Mouse (Mus musculus) embryonic stem cell, embryonic (primary cell): ENCODE results near the gene Prkn.

Experiments used
- CTCF ChIA-PET, 4 experiments: fragments of 300-600 bp in 2 of 4; fragments of 350-600 bp in 2 of 4; sonication (Branson Sonifier 250); formaldehyde crosslinking; loops; one replicate each; lab custom pipeline; 2022; ENCODE audit warnings: inconsistent platforms in 2 of 4; lab: Charles Lee
- POLR2A ChIA-PET, 4 experiments: fragments of 300-600 bp in 2 of 4; fragments of 350-600 bp in 2 of 4; sonication (Branson Sonifier 250); formaldehyde crosslinking; loops; one replicate each; lab custom pipeline; 2022; ENCODE audit warnings: antibody characterized with exemption in 4 of 4, inconsistent platforms in 1 of 4; lab: Charles Lee

Prkn gene

DNA sequence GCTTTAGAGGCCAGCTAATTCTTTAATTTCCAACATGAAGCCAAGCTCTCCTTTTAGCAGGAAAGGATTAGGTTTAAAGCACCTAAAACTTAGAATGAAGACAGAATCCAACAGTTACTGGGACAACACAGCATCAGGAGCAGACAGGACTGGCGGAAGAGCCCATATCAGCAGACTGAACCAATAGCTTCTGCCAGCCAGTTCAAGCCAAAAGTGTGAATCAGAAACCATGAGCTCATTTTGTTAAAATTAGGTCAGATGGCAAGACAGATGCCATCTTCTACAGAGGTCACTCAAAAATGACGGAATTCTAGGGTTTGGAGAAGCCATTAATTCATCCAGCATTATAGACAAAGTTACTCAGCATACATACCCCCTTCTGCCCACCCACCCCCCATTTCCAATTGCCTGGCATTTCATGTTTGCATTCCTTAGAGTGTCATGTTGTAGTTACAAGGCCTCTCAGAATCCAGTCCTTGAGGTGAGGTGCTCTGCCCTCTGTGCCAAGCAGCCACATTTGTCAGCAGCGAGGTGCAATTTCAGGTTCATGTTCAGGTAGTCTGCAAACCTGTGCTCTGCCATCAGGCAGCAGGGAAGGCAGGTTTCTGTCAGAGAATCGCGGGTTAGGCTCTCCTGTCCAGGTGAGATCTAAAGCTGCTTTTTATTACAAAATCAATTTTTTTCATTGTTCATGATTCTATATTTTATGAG lies 1041.1 kb downstream of the Prkn start:
- CTCF ChIA-PET: no interaction called here
- POLR2A ChIA-PET: interaction anchor here in 1 of 4 experiments (1.0 to 1.1 kb wide), 2 partner anchors 16 to 18 kb away, joined by 3 read pairs; no protein-coding TSS in a partner anchor

DNA sequence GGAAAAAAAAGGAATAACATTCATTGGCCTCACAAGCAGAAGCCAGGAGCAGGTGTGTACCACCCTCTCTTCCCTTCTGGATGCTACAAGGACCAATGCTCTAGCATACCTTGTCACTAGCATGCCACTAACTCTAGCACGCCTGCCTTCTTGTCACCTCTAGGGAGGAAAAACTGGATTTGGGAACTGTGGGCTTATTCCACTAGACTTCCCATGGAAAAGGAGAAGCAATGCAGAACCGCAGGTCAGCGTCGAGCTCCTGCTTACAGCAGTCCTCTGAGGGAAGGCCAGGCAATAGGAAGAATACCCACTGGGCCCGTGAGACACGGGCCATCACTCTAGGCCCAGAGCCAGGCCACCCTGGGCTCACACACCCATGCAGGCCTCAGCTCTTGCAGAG lies 1045.4 kb downstream of the Prkn start:
- CTCF ChIA-PET: no interaction called here
- POLR2A ChIA-PET: no interaction called here

- POLR2A ChIA-PET: interaction anchor here in 1 of 4 experiments (0.6 kb wide), 1 partner anchor 1562 kb away, joined by 5 read pairs; no protein-coding TSS in a partner anchor
- CTCF ChIA-PET: interaction anchor here in 1 of 4 experiments (0.6 kb wide), 1 partner anchor 169 kb away, joined by 3 read pairs; no protein-coding TSS in a partner anchor
These were observed 1046.8 kb downstream of the Prkn start for GRCm38 (mm10) chr17:11886963-11887362.

- ChIA-PET CTCF (interaction anchor here in 1 of 4 experiments (1.2 kb wide), 1 partner anchor 65 kb away, joined by 3 read pairs; no protein-coding TSS in a partner anchor), POLR2A (interaction anchor here in 1 of 4 experiments (0.6 kb wide), 1 partner anchor 42 kb away, joined by 10 read pairs; no protein-coding TSS in a partner anchor)
These were observed 1047.5 kb downstream of the Prkn start for GRCm38 (mm10) chr17:11887591-11888205.

GRCm38 (mm10) chr17:11888806-11889205 lies 1048.6 kb downstream of the Prkn start:
- ChIA-PET CTCF (interaction anchor here in 2 of 4 experiments (0.6 to 0.7 kb wide), 2 partner anchors 25 to 64 kb away, joined by 3 to 8 read pairs; no protein-coding TSS in a partner anchor), POLR2A (no interaction called here)

GRCm38 (mm10) chr17:11900300-11900699 lies 1060.1 kb downstream of the Prkn start:
- CTCF ChIA-PET: interaction anchor here in 1 of 4 experiments (0.8 kb wide), 1 partner anchor 12 kb away, joined by 3 read pairs; no protein-coding TSS in a partner anchor
- POLR2A ChIA-PET: no interaction called here

DNA sequence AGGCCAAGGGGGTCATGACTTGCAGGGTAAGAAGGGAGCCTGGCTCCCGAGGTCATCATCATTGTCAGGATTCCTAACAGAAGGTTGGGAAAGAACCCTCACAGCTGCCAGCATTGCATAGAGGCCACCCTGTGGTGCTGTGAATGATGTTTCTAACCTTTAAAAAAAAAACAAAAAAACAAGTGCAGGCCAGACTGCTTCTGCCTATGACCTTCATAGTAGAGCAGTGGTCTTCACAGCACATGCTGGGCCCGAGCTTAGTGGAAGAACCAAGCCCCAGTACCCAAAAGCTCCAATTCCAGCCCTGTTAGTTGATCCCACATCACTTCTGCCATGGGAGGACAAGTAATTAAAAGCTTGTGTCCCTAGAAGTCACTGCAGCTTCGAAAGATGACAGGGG lies 1061.5 kb downstream of the Prkn start:
- POLR2A ChIA-PET: no interaction called here
- CTCF ChIA-PET: no interaction called here

DNA sequence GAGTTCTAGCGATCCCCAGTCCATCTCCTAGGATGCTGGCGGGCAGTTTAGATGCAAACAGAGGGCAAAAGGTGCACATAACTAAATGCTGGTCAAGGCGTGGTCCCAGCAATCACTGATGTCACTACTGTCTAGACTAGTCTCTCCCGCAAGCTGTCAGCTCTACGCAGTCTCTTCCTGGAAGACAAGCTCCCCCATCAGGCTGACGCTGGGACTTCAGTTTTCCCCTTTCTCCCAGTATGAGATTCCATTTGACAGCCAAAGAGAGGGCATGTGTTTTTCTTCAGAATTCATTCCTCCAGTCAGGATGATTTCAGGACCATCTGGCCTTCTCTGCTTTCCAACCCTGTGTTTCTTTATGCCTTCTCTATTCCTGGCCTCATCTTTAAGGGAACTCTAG lies 1062.8 kb downstream of the Prkn start:
- CTCF ChIA-PET: interaction anchor here in 2 of 4 experiments (0.8 to 1.8 kb wide), 5 partner anchors 10 to 36 kb away, joined by 3 to 9 read pairs (median 5); no protein-coding TSS in a partner anchor
- POLR2A ChIA-PET: no interaction called here

- POLR2A ChIA-PET: no interaction called here
- CTCF ChIA-PET: no interaction called here
These were observed 1070.6 kb downstream of the Prkn start for GRCm38 (mm10) chr17:11910668-11911398.

DNA sequence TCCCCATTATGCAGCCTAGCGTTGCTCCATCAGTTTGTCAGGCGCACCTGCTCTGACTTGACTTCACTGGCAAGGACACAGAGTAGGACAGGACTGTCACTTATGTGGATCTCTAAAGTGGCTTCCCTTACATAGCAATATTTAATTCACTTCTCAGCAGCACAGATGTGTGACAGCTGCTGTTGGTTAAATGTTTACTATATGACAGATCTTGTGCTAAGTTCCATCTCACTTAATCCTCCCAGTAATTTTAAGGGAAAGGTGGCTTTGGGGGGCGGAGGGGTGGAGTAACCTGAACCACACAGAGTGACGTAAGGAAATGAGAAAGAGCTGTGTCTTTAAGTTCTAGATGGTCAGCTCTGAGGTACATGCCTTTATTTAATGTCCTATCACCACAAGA lies 1072.0 kb downstream of the Prkn start:
- ChIA-PET POLR2A (interaction anchor here in 1 of 4 experiments (0.7 kb wide), 1 partner anchor 37 kb away, joined by 3 read pairs; no protein-coding TSS in a partner anchor), CTCF (interaction anchor here in 2 of 4 experiments (0.7 to 1.3 kb wide), 7 partner anchors 9 to 898 kb away, joined by 3 to 9 read pairs (median 4); no protein-coding TSS in a partner anchor)

DNA sequence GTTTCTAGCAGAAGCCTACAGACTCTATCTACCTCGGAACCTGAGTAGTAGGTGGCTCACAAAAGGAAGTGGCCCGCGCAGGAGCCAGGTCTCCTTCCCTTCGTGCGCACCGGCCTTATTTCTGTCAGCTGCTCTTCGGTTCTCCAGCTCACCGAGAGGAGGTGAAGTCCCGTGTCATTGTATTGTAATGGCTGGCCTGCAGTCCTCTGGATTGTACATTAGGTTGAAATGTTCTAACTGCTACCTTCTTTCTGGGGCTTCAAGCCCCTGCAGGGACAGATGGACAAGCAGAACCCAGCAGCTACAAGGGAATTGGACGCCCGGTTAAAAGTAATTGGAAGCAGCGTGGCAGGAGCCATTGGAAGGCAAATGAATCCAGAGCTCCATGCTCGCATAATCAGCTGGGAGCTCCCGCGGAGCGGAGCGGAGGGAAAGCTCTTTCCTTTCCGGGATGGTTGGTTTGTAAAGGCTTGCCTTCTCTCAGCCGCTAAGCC lies 1072.7 kb downstream of the Prkn start:
- CTCF ChIA-PET: interaction anchor here in 2 of 4 experiments (0.6 to 1.3 kb wide), 9 partner anchors 8 to 898 kb away, joined by 3 to 9 read pairs (median 4); no protein-coding TSS in a partner anchor
- POLR2A ChIA-PET: interaction anchor here in 1 of 4 experiments (0.7 kb wide), 2 partner anchors 36 to 232 kb away, joined by 3 read pairs; no protein-coding TSS in a partner anchor

- ChIA-PET CTCF (interaction anchor here in 1 of 4 experiments (0.6 to 1.3 kb wide), 3 partner anchors 11 to 118 kb away, joined by 3 to 9 read pairs (median 4); no protein-coding TSS in a partner anchor), POLR2A (no interaction called here)
These were observed 1073.4 kb downstream of the Prkn start for GRCm38 (mm10) chr17:11913620-11914019.

DNA sequence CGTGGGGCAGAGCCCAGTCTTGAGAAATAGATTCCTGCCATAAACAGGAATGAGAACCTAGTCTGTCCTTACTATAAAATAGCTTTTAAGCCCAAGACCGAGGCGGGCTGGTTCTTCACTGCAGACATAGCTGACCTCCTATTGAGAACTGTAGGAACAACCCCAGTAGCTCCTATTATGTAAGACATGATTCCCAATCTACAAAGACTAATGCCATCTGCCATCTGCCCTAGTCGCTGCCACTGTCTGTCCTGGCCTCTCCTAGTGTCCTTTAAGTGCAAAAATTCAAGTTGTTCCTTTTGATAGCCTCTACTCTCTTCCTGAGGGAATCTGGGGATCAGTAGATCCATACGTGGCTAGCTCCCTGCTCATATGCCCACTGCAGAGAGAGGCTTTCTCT lies 1074.3 kb downstream of the Prkn start:
- CTCF ChIA-PET: no interaction called here
- POLR2A ChIA-PET: no interaction called here

GRCm38 (mm10) chr17:11918123-11918801 lies 1078.1 kb downstream of the Prkn start:
- CTCF ChIA-PET: interaction anchor here in 3 of 4 experiments (0.6 to 1.4 kb wide), 5 partner anchors 15 to 344 kb away, joined by 3 to 5 read pairs (median 4); no protein-coding TSS in a partner anchor

DNA sequence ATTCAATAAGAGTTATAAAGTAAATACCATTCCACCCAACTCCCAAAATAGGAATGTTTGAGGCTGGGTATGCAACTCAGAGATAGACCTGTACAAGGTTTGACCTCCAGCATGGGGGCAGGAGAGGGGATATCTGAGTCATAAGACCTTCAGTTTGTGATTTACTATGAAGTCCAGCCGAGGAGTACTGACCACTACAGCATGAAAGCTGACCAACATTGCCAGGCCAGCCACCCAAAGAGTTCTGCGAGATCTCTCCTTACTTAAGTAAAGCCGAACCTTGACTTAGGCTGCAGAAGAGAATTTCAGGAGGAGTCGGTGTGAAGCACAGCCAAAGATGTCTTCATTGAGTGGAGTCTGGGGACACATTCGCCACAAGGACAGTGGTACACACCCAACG lies 1079.4 kb downstream of the Prkn start:
- POLR2A ChIA-PET: interaction anchor here in 1 of 4 experiments (1.5 kb wide), 1 partner anchor 10 kb away, joined by 3 read pairs; no protein-coding TSS in a partner anchor
- CTCF ChIA-PET: interaction anchor here in 1 of 4 experiments (0.6 kb wide), 1 partner anchor 53 kb away, joined by 8 read pairs; no protein-coding TSS in a partner anchor

More at GRCm38 (mm10) chr17:11918123-11918801, 1078.1 kb downstream of the Prkn start:
- POLR2A ChIA-PET: interaction anchor here in 1 of 4 experiments (1.5 kb wide), 1 partner anchor 9 kb away, joined by 3 read pairs; no protein-coding TSS in a partner anchor

- ChIA-PET POLR2A (no interaction called here), CTCF (interaction anchor here in 1 of 4 experiments (0.8 to 1.5 kb wide), 2 partner anchors 9 to 19 kb away, joined by 3 to 6 read pairs; no protein-coding TSS in a partner anchor)
These were observed 1080.8 kb downstream of the Prkn start for GRCm38 (mm10) chr17:11921026-11921425.

DNA sequence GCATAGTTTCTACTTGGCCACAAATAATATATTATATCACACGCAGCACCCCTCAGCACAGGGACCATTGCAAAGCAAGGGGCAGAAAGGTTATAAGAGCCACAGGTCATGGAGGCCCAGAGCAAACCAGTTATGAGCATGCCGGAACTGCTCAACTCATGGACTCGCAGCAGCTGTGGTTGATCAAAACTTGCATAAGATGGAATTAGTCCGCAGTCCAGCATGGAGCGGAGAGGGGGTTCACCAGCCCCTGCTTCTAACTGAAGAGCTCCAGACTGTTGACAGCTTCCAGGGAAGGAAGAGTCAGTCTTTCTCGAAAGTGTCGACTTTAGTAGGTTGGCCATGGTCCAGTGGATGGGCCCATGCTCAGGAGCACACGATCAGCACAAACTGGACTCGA lies 1083.8 kb downstream of the Prkn start:
- POLR2A ChIA-PET: no interaction called here
- CTCF ChIA-PET: no interaction called here
